Mouse (Mus musculus): ENCODE results near the gene Yy1.

GRCm38 (mm10) chr12:108809771-108810170 is 17.0 kb downstream of the Yy1 start:
- TF ChIP-seq CTCF (IDR thresholded peaks at IDR 0.05; ENCODE audit: borderline replicate concordance, control insufficient read depth, extremely low read depth, insufficient read depth, low read length, poor library complexity) (no peak), POLR2A (IDR thresholded peaks at IDR 0.05; ENCODE audit: control insufficient read depth, extremely low read depth, insufficient read depth, low read length, poor library complexity) (no peak)

Data from thymus, adult 2 months (tissue).